Mouse (Mus musculus) heart, embryonic 16.5 days (tissue): ENCODE results near the gene Slc28a3. TPM values are rescaled to one million over a fixed set of nuclear protein-coding genes. Genes with fewer than 3 reads are reported as not detected.

Experiments
- ATAC-seq: fragments of 200-750 bp; cut with Nextera tagmentation; replicated peaks from 2 replicates; pipeline ENCODE4 v1.8.0; 2017; ENCODE audit warnings: moderate number of reproducible peaks; ENCODE audit not compliant: insufficient read depth, low FRiP score; ENCODE audit errors: extremely low read depth
- H3K27ac ChIP-seq: fragments of 300-500 bp; sonication (generic); 2 replicates; pipeline ENCODE4 v1.5.1; 2014; ENCODE audit warnings: mild to moderate bottlenecking, low read length, control low read depth, moderate library complexity
- H3K27me3 ChIP-seq: fragments of 300-500 bp; sonication (generic); 2 replicates; pipeline ENCODE4 v1.6.1; 2014; ENCODE audit warnings: low read length, mixed read lengths; ENCODE audit not compliant: control insufficient read depth, insufficient read depth
- H3K36me3 ChIP-seq: fragments of 300-500 bp; sonication (generic); 2 replicates; pipeline ENCODE4 v1.6.1; 2014; ENCODE audit not compliant: control insufficient read depth, insufficient read depth
- H3K4me1 ChIP-seq: fragments of 300-500 bp; sonication (generic); 2 replicates; pipeline ENCODE4 v1.6.1; 2014; ENCODE audit warnings: low read length, mixed read lengths; ENCODE audit not compliant: control insufficient read depth, insufficient read depth
- H3K4me2 ChIP-seq: fragments of 300-500 bp; sonication (generic); 2 replicates; pipeline ENCODE4 v1.6.1; 2014; ENCODE audit warnings: low read depth, mild to moderate bottlenecking, control low read depth, low read length
- H3K4me3 ChIP-seq: fragments of 300-500 bp; sonication (generic); 2 replicates; pipeline ENCODE4 v1.5.1; 2014; ENCODE audit warnings: mild to moderate bottlenecking, control low read depth, low read length
- H3K9ac ChIP-seq: fragments of 300-500 bp; sonication (generic); 2 replicates; pipeline ENCODE4 v1.6.1; 2014; ENCODE audit warnings: low read length, control low read depth
- H3K9me3 ChIP-seq: fragments of 300-500 bp; sonication (generic); replicated peaks from 2 replicates; pipeline ENCODE4 v1.6.1; 2016; ENCODE audit warnings: low read length; ENCODE audit not compliant: control insufficient read depth
- WGBS: fragments of 180-500 bp; shearing (Covaris S2); extraction: QIAGEN DNeasy Blood & Tissue Kit; methylation state at CpG from one replicate; pipeline ENCODE4 v1.1.7; 2014; 5-methylcytosine and 5-hydroxymethylcytosine counted together
- polyA plus RNA-seq: library from polyadenylated mRNA; unstranded; fragments of >200 nt; fragmentation: Nextera tagmentation; extraction: Ambion mirVana; gene quantifications from 2 replicates; pipeline ENCODE4 v1.2.1, GENCODE M21; 2015

Gene Slc28a3
- polyA plus RNA-seq: not detected in 2 replicates

GRCm38 (mm10) chr13:58610716-58611115 is at the start of gene Slc28a3:
TSS of gene Slc28a3 (minus strand) at chr13:58610877.
- Histone ChIP-seq H3K9me3 (no peaks in the 10 kb centered on the region), H3K9ac (no peak within 1 kb of the TSS), H3K4me2 (no peak within 1 kb of the TSS), H3K4me1 (no peaks in the 10 kb centered on the region), H3K4me3 (no peak within 1 kb of the TSS), H3K27ac (no peak within 1 kb of the TSS), H3K27me3 (peaks cover 4% of the 10 kb centered on the region; the same call in 1 of the 2 replicates), H3K36me3 (no peaks in the 10 kb centered on the region)
- ATAC-seq: no peak
- WGBS: 18% methylated on average over 12 of the region's 12 CpGs

- Histone ChIP-seq H3K4me3 (no peak overlapping the region), H3K36me3 (no peaks in the 10 kb centered on the region), H3K4me1 (no peaks in the 10 kb centered on the region), H3K27ac (no peak overlapping the region), H3K9ac (no peak overlapping the region), H3K9me3 (no peaks in the 10 kb centered on the region), H3K27me3 (no peaks in the 10 kb centered on the region), H3K4me2 (no peak overlapping the region)
- 29% methylated on average over 9 of the region's 9 CpGs for WGBS
- ATAC-seq: no peak
Observed at GRCm38 (mm10) chr13:58657987-58658386, 47.3 kb upstream of the Slc28a3 start.

- Histone ChIP-seq H3K4me2 (no peak overlapping the region), H3K9me3 (no peaks in the 10 kb centered on the region), H3K27me3 (no peaks in the 10 kb centered on the region), H3K4me3 (no peak overlapping the region), H3K27ac (no peak overlapping the region), H3K9ac (no peak overlapping the region), H3K4me1 (no peaks in the 10 kb centered on the region), H3K36me3 (no peaks in the 10 kb centered on the region)
- ATAC-seq: no peak
- WGBS: 79% methylated on average over 3 of the region's 3 CpGs
Observed at GRCm38 (mm10) chr13:58656885-58657284, 46.2 kb upstream of the Slc28a3 start.

GRCm38 (mm10) chr13:58655552-58655951 is 44.9 kb upstream of the Slc28a3 start:
- H3K9me3 ChIP-seq: no peaks in the 10 kb centered on the region
- no peaks in the 10 kb centered on the region for H3K36me3 ChIP-seq
- H3K27me3 ChIP-seq: no peaks in the 10 kb centered on the region
- no peaks in the 10 kb centered on the region for H3K4me1 ChIP-seq
- 68% methylated on average over 10 of the region's 10 CpGs for WGBS
- no peak overlapping the region for H3K9ac ChIP-seq
- no peak overlapping the region for H3K4me3 ChIP-seq
- ATAC-seq: no peak
- H3K4me2 ChIP-seq: no peak overlapping the region
- no peak overlapping the region for H3K27ac ChIP-seq

GRCm38 (mm10) chr13:58640330-58640729 is 29.7 kb upstream of the Slc28a3 start:
- 15% methylated on average over 6 of the region's 6 CpGs for WGBS
- H3K27ac ChIP-seq: no peak overlapping the region
- H3K36me3 ChIP-seq: no peaks in the 10 kb centered on the region
- H3K4me2 ChIP-seq: no peak overlapping the region
- no peaks in the 10 kb centered on the region for H3K9me3 ChIP-seq
- H3K9ac ChIP-seq: no peak overlapping the region
- no peak overlapping the region for H3K4me3 ChIP-seq
- ATAC-seq: no peak
- no peaks in the 10 kb centered on the region for H3K27me3 ChIP-seq
- no peaks in the 10 kb centered on the region for H3K4me1 ChIP-seq

GRCm38 (mm10) chr13:58638950-58639349 is 28.3 kb upstream of the Slc28a3 start:
- Histone ChIP-seq H3K9me3 (no peaks in the 10 kb centered on the region), H3K36me3 (no peaks in the 10 kb centered on the region), H3K27me3 (no peaks in the 10 kb centered on the region), H3K4me2 (no peak overlapping the region), H3K4me1 (no peaks in the 10 kb centered on the region), H3K4me3 (no peak overlapping the region), H3K9ac (no peak overlapping the region), H3K27ac (no peak overlapping the region)
- ATAC-seq: no peak
- WGBS: 37% methylated on average over 4 of the region's 4 CpGs

GRCm38 (mm10) chr13:58637360-58638002 is 26.8 kb upstream of the Slc28a3 start:
- Histone ChIP-seq H3K9me3 (no peaks in the 10 kb centered on the region), H3K36me3 (no peaks in the 10 kb centered on the region), H3K27me3 (peaks cover 3% of the 10 kb centered on the region; the same call in 1 of the 2 replicates), H3K27ac (no peak overlapping the region), H3K4me2 (no peak overlapping the region), H3K4me3 (no peak overlapping the region), H3K4me1 (peaks cover 4% of the 10 kb centered on the region; the same call in 1 of the 2 replicates), H3K9ac (no peak overlapping the region)
- WGBS: 11% methylated on average over 13 of the region's 13 CpGs
- no peak for ATAC-seq

GRCm38 (mm10) chr13:58633887-58634286 is 23.2 kb upstream of the Slc28a3 start:
- 23% methylated on average over 4 of the region's 4 CpGs for WGBS
- H3K4me3 ChIP-seq: no peak overlapping the region
- no peak overlapping the region for H3K27ac ChIP-seq

GRCm38 (mm10) chr13:58630756-58631155 is 20.1 kb upstream of the Slc28a3 start:
- Histone ChIP-seq H3K9me3 (no peaks in the 10 kb centered on the region), H3K27ac (no peak overlapping the region), H3K4me3 (no peak overlapping the region), H3K4me2 (no peak overlapping the region), H3K27me3 (peaks cover 3% of the 10 kb centered on the region; the same call in 1 of the 2 replicates), H3K4me1 (peaks cover 4% of the 10 kb centered on the region; the same call in 1 of the 2 replicates), H3K9ac (no peak overlapping the region), H3K36me3 (no peaks in the 10 kb centered on the region)
- no peak for ATAC-seq
- 50% methylated on average over 10 of the region's 10 CpGs for WGBS

More at GRCm38 (mm10) chr13:58633887-58634286, 23.2 kb upstream of the Slc28a3 start:
- Histone ChIP-seq H3K36me3 (no peaks in the 10 kb centered on the region), H3K4me1 (peaks cover 4% of the 10 kb centered on the region; the same call in 1 of the 2 replicates), H3K9me3 (no peaks in the 10 kb centered on the region), H3K27me3 (peaks cover 3% of the 10 kb centered on the region; the same call in 1 of the 2 replicates), H3K9ac (no peak overlapping the region), H3K4me2 (no peak overlapping the region)
- ATAC-seq: no peak
